Mouse (Mus musculus): ENCODE results near the gene Smarcb1. TPM values are rescaled to one million over a fixed set of nuclear protein-coding genes. Genes with fewer than 3 reads are reported as not detected.

The Smarcb1 gene
- polyA plus RNA-seq, 1 experiment from 2014 or later, result 63.7 TPM

DNA sequence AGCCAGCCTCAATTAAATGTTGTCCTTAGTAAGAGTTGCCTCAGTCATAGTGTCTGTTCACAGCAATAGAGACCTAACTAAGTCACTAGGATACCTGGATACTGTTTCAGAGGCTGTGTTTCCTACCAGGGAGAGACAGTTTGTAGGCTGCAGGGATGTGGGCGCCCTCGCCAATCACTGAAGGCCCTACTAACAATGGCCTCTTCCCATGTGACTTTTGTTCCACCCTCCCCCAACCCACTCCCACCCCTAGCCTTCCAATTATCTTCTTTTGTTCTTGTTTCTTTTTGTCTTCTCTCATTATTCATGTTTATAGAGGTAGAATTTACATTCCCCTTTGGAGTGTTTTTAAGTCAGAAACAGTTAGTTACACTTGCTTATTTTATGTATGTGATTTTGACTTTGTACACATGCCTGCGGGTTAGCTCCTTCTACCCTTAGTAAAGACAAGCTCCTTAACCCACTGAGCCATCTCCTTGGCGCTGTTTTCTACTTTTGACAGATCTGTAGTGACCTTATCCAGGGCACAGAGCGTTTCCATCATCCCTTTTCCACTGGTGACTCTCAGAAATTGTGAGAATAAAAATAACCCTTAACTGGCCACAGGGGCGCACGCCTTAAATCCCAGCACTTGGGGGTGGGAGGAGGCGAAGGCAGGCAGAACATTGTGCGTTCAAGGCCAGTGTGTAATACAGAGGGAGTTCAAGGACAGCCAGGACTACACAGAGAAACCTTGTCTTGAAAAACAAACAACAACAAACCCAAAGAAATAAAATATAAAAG, 19.8 kb upstream of the Smarcb1 start:
- peak overlapping the region; percentile 93 for H3K27ac ChIP-seq (replicated peaks)
- H3K36me3 ChIP-seq (replicated peaks), result peaks cover 15% of the 10 kb centered on the region
- H3K9me3 ChIP-seq (replicated peaks), result no peaks in the 10 kb centered on the region
- no peak for ATAC-seq (ENCODE audit: insufficient read depth)
- 0 out of 2 replicates have a peak overlapping the region, but pooled peaks have one; percentile 97 for H3K4me2 ChIP-seq
- 72% methylated on average over 9 of the region's 9 CpGs for WGBS (ENCODE audit: insufficient replicate concordance)
- peaks cover 52% of the 10 kb centered on the region for H3K4me1 ChIP-seq (replicated peaks)
- H3K4me3 ChIP-seq (replicated peaks), result no peak overlapping the region
- peak overlapping the region; percentile 77; the same call in 1 of the 2 replicates for H3K9ac ChIP-seq
- 0 out of 2 replicates have a peak, but pooled peaks cover 9% of the 10 kb centered on the region for H3K27me3 ChIP-seq

DNA sequence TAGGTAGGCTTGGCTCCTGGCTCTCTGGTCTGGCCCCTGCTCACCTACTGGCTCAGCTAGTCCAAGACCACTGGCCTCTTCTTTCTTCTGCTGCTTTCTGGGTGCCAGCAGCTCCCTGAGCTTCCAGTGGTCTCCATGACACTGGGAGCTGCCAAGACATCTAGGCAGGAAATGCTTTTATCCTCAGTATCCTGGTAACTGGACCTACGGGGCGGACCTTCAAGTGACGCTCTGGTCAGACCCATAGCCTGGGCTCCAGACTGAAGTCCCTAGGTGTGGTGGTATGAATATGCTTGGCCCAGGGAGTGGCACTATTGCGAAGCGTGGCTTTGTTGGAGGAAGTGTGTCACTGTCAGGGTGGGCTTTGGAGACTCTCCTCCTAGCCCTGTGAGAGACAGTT, 19.1 kb upstream of the Smarcb1 start, which contains the start of gene Gm867:
Gene Gm867, minus strand, starts transcription at position 153 of the 400 bp plus-strand sequence.
- Histone ChIP-seq H3K9ac (peak within 1 kb of the TSS; percentile 77), H3K27ac (replicated peaks) (peak within 1 kb of the TSS; percentile 93), H3K4me1 (replicated peaks) (peaks cover 59% of the 10 kb centered on the region), H3K4me3 (replicated peaks) (peak within 1 kb of the TSS; percentile 71), H3K27me3 (0 out of 2 replicates have a peak, but pooled peaks cover 7% of the 10 kb centered on the region), H3K9me3 (replicated peaks) (no peaks in the 10 kb centered on the region), H3K36me3 (replicated peaks) (peaks cover 15% of the 10 kb centered on the region), H3K4me2 (peak within 1 kb of the TSS; percentile 97)
- no peak for ATAC-seq (ENCODE audit: insufficient read depth)
- 79% methylated on average over 5 of the region's 5 CpGs for WGBS (ENCODE audit: insufficient replicate concordance)

DNA sequence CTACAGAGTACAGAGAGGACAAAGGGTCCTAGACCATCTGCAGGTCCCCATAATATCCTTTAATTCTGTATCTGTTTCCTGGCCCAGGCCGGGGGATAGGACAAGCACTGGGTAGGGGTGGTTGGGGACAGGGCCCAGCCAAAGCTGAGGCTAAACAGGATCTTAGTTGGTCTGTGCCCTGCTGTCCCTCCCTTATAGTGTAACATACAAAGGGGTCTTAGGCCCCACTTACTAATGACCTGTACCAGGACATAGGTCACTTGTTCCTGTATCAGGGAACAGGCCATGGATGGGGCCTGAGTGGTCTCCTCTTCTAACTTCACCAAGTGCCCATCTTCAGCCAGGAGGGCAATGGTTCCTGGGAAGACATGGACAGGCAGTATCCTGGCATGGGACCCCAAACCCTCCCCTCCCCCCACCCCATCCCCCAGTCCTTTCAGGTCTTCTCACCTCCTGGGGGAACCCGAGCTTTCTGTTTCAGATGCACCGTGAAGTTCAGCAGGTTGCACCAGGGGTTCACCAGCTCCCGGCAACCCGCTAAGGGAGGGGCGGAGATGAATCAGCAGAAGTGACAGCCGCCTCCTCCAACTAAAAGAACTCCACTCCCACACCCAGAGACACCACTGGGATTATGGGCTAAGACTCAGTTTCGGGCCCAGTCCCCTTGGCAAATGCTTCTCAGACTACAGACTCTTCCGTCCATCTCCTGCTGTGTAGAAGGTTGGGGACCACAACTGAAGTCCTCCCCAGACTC, 18.2 kb upstream of the Smarcb1 start:
- peaks cover 15% of the 10 kb centered on the region for H3K36me3 ChIP-seq (replicated peaks)
- H3K4me2 ChIP-seq, result peak overlapping the region; percentile 97
- peak overlapping the region; percentile 77 for H3K9ac ChIP-seq
- H3K4me3 ChIP-seq (replicated peaks), result peak overlapping the region; percentile 71
- WGBS (ENCODE audit: insufficient replicate concordance), result 27% methylated on average over 9 of the region's 9 CpGs
- H3K4me1 ChIP-seq (replicated peaks), result peaks cover 67% of the 10 kb centered on the region
- no peaks in the 10 kb centered on the region for H3K9me3 ChIP-seq (replicated peaks)
- peaks cover 6% of the 10 kb centered on the region for H3K27me3 ChIP-seq
- peak overlapping the region; percentile 93 for H3K27ac ChIP-seq (replicated peaks)
- ATAC-seq (ENCODE audit: insufficient read depth), result peak; percentile 75

DNA sequence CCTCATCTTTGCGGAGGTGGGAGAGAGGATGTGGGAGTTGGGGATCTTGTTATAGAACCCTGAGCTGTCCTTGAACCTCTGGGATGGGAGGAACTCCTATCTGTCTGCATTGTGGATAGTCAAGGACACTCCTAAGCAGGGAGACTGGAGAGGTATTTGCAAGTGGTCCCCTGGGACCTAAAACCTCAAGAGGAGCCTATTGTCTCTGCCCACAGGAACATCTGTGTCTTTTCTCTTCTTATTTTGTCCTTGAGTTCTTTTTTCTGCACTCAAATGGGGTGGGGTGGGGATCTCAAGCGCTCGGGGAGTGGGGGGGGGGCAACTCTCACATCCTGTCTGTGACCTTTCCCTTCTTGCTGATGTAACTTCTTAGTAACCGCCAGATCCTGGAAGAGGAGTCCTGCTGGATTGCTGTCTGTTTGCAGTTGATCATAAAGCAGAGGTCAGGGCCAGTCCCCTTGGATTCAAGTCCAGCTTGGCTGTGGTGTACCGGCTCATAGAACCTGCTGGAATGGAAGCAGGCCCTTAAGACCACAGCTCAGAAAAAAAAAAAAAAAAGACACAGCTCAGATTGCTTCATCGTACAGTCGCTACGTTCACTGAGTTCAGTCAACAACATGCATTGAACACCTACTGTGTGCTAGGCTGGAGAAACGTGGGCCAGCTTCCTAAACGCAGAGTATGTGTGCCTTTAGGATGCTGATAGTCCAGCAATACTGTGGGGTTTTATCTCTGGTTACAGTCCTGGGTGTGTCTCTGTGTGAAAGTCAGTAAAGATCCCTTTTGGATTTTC, 16.6 kb upstream of the Smarcb1 start:
- peaks cover 65% of the 10 kb centered on the region for H3K4me1 ChIP-seq (replicated peaks)
- peak overlapping the region; percentile 97 for H3K4me2 ChIP-seq
- H3K27ac ChIP-seq (replicated peaks), result peak overlapping the region; percentile 93
- WGBS (ENCODE audit: insufficient replicate concordance), result 39% methylated on average over 10 of the region's 10 CpGs
- peaks cover 21% of the 10 kb centered on the region for H3K27me3 ChIP-seq
- peak overlapping the region; percentile 71 for H3K4me3 ChIP-seq (replicated peaks)
- H3K36me3 ChIP-seq (replicated peaks), result peaks cover 15% of the 10 kb centered on the region
- peak; percentile 65 for ATAC-seq (ENCODE audit: insufficient read depth)
- peak overlapping the region; percentile 67 for H3K9ac ChIP-seq
- H3K9me3 ChIP-seq (replicated peaks), result no peaks in the 10 kb centered on the region

DNA sequence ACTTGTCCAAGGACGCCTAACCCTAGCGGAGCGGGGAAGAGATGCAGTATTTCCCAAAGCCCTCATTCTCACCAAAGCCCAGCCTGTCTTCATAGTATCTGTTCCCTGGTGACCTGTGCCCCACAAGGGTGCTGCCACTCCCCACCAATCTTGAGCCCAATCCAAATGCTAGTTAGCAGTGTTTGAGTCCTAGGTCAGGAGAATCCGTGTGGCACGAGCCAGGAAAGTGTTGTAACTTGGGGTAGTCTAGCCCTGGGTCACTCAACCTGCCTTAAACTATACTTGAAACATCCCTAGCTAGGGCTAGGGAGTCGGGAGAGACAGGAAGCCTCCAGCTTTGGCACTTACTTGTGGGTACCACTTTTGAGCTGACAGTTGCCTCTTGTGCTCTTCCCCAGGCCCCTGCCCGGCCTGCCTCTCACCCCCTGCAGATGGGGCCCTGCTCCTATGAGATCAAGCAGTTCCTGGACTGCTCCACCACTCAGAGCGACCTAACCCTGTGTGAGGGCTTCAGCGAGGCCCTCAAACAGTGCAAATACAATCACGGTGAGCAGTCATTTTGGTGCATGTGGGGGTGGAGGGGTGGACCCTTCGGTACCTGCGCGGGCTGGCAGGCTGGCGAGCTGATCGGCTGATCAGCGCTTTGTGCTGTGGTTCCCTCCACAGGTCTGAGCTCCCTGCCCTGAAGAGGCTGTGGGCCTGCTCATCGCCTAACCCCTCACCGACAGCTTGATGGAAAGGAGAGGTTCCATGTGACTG, 15.7 kb upstream of the Smarcb1 start:
- Histone ChIP-seq H3K27ac (replicated peaks) (peak overlapping the region; percentile 93), H3K4me1 (replicated peaks) (peaks cover 71% of the 10 kb centered on the region), H3K4me2 (peak overlapping the region; percentile 97), H3K36me3 (replicated peaks) (peaks cover 15% of the 10 kb centered on the region), H3K9ac (peak overlapping the region; percentile 67), H3K9me3 (replicated peaks) (no peaks in the 10 kb centered on the region), H3K27me3 (peaks cover 30% of the 10 kb centered on the region), H3K4me3 (replicated peaks) (peak overlapping the region; percentile 71)
- ATAC-seq (ENCODE audit: insufficient read depth), result no peak
- 62% methylated on average over 18 of the region's 18 CpGs for WGBS (ENCODE audit: insufficient replicate concordance)

DNA sequence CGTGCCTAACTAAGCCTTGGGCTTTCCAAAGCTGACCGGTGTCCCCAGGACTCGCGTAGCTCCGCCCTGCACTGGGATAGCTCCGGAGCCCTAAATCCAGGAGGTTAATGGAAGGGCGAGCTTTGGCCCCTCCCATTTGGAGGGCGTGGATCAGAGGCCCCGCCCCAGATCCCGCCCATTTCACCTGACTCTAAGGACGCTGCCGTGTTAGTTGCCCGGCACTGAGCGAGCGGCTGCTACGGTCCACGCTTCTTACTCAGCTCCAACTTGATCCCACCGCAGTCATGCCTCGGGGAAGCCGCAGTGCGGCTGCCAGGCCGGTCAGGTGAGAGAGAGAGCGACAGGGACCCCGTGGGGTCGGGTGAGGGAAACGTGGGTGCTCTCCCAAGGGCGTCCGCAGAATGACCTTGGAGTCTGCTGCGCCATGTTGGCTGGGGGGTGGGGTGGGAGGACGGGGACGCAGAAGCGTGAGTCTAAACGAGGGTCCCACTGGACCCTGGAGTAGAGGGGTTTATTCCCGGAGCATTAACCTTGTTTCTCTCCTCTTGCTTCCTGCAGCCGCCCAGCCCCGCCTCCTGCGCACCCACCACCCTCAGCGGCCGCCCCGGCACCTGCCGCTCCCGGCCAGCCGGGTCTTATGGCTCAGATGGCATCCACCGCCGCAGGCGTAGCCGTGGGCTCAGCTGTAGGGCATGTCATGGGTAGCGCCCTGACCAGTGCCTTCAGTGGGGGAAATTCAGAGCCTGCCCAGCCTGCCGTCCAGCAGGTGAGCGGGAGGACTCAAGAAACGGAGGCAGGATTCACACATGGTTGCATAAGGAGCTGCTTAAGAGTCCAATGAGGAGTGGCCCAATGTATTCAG, 14.5 kb upstream of the Smarcb1 start, which contains the start of gene Mmp11:
Gene Mmp11, minus strand, starts transcription at position 817 of the 862 bp plus-strand sequence.
- H3K4me2 ChIP-seq, result peak within 1 kb of the TSS; percentile 97
- peaks cover 42% of the 10 kb centered on the region for H3K27me3 ChIP-seq
- 2% methylated on average over 51 of the region's 51 CpGs for WGBS (ENCODE audit: insufficient replicate concordance)
- H3K4me3 ChIP-seq (replicated peaks), result peak within 1 kb of the TSS; percentile 71
- H3K4me1 ChIP-seq (replicated peaks), result peaks cover 81% of the 10 kb centered on the region
- ATAC-seq (ENCODE audit: insufficient read depth), result peak; percentile 70
- peak within 1 kb of the TSS; percentile 67 for H3K9ac ChIP-seq
- peak within 1 kb of the TSS; percentile 93 for H3K27ac ChIP-seq (replicated peaks)
- peaks cover 15% of the 10 kb centered on the region for H3K36me3 ChIP-seq (replicated peaks)
- H3K9me3 ChIP-seq (replicated peaks), result no peaks in the 10 kb centered on the region

DNA sequence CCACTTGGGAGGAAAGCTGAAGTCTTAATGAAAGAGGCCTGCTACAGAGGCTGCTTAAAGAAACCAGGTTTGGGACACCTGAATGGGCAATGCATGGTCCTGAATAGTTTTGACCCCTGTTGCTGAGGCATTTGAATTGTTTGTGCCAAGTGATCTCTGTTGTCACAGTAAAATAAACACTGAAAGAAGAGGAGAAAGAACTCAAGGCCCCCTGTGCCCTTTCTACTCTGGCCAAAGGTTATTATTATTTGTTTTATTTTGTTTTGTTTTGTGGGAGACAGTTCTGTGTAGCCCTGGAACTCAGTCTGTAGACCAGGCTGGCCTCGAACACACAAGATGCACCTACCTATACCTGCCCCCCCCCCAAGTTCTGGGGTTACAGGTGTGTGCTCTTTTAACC, 13.6 kb upstream of the Smarcb1 start:
- peaks cover 15% of the 10 kb centered on the region for H3K36me3 ChIP-seq (replicated peaks)

DNA sequence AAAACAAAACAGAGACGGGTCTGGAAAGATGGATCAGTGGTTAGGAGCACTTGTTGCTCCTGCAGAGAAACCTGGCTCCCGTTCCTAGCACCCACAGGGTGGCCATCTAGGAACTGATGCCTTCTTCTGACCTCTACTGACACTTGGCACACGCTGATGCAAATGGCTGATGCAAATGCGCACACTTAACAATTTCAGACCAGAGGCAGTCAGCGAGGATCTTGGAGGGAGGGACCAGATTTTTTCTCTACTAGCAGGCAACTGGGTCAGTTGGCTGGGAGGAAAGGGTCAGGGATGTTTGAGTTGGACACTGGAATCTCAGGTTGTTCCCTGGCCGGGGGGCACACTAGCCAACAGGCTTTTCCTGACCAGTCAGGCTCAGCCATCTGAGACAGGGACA, 11.5 kb upstream of the Smarcb1 start, which contains the start of gene Chchd10:
Gene Chchd10, plus strand, starts transcription at position 240 of the 400 bp plus-strand sequence.
- peak within 1 kb of the TSS; percentile 53 for H3K9ac ChIP-seq
- no peak for ATAC-seq (ENCODE audit: insufficient read depth)
- peak within 1 kb of the TSS; percentile 78 for H3K4me2 ChIP-seq
- H3K27ac ChIP-seq (replicated peaks), result no peak within 1 kb of the TSS
- H3K9me3 ChIP-seq (replicated peaks), result no peaks in the 10 kb centered on the region
- H3K36me3 ChIP-seq (replicated peaks), result peaks cover 13% of the 10 kb centered on the region
- 45% methylated on average over 6 of the region's 6 CpGs for WGBS (ENCODE audit: insufficient replicate concordance)
- peaks cover 61% of the 10 kb centered on the region for H3K4me1 ChIP-seq (replicated peaks)
- peaks cover 72% of the 10 kb centered on the region for H3K27me3 ChIP-seq
- peak within 1 kb of the TSS; percentile 52 for H3K4me3 ChIP-seq (replicated peaks)

More for the DNA sequence above, 13.6 kb upstream of the Smarcb1 start:
- WGBS (ENCODE audit: insufficient replicate concordance), result 60% methylated on average over 1 of the region's 1 CpGs
- no peaks in the 10 kb centered on the region for H3K9me3 ChIP-seq (replicated peaks)
- H3K4me3 ChIP-seq (replicated peaks), result peak overlapping the region; percentile 71
- peaks cover 51% of the 10 kb centered on the region for H3K27me3 ChIP-seq
- peak overlapping the region; percentile 56 for H3K27ac ChIP-seq (replicated peaks)
- H3K4me1 ChIP-seq (replicated peaks), result peaks cover 78% of the 10 kb centered on the region
- H3K9ac ChIP-seq, result peak overlapping the region; percentile 67; the same call in 1 of the 2 replicates
- H3K4me2 ChIP-seq, result peak overlapping the region; percentile 97
- ATAC-seq (ENCODE audit: insufficient read depth), result no peak

DNA sequence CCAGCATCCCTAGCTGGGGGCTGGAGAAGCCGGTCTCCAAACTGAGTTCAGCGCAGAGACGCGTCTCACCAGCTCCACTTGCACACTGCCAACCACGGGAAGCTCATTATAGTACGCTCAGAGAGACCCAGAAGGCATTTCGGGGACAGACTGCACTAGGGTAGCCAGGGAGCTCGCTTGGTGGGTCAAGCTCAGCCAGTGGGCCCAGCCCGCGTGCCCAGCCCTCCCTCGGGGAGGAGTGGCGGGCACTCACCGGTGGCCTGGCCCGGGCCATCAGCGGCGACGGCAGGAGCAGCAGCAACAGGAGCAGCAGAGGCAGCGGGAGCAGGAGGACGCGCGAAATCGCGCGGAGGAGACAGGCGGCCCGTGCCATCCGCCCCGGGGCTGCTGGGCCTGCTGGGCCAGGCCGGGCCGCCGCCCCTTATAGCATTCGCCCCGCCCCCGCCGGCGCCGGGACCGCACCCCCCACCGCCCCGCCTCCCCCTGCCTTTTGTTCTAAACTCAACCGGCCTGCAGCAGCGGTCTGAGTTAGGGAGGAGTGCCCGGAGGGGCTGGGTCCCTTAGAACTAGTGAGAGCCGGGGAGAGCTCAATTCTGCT, 10.8 kb upstream of the Smarcb1 start:
- H3K4me2 ChIP-seq, result peak overlapping the region; percentile 78
- H3K4me3 ChIP-seq (replicated peaks), result peak overlapping the region; percentile 52
- H3K27ac ChIP-seq (replicated peaks), result no peak overlapping the region
- H3K36me3 ChIP-seq (replicated peaks), result peaks cover 6% of the 10 kb centered on the region
- ATAC-seq (ENCODE audit: insufficient read depth), result no peak
- H3K27me3 ChIP-seq, result peaks cover 76% of the 10 kb centered on the region
- 1% methylated on average over 43 of the region's 44 CpGs for WGBS (ENCODE audit: insufficient replicate concordance)
- H3K9ac ChIP-seq, result peak overlapping the region; percentile 53
- peaks cover 54% of the 10 kb centered on the region for H3K4me1 ChIP-seq (replicated peaks)
- no peaks in the 10 kb centered on the region for H3K9me3 ChIP-seq (replicated peaks)

Measured in liver, embryonic 15.5 days (tissue).